Mouse (Mus musculus): ENCODE results near the gene Myo10.

GRCm38 (mm10) chr15:25637727-25638126 is 15.4 kb downstream of the Myo10 start:
- TF ChIP-seq CTCF (IDR thresholded peaks at IDR 0.05; ENCODE audit: low read depth) (no peak), EP300 (IDR thresholded peaks at IDR 0.05; ENCODE audit: low read depth) (no peak)
